Mouse (Mus musculus) thymus, postnatal 14 days (tissue): ENCODE measurements at regions not wholly inside any gene's neighbourhood (a gene's known extent, or its start where the extent isn't known, plus 50 kb on each side); places are given as distances from the start of the nearest gene placed in this dataset.

ENCODE experiments used
- DNase-seq: peaks from one replicate; pipeline ENCODE4 v3.0.0; 2021

- no peak for DNase-seq
These were observed 328.9 kb downstream of the Pax1 start for GRCm38 (mm10) chr2:147690506-147691208.

GRCm38 (mm10) chr2:147688742-147689141 lies 327.0 kb downstream of the Pax1 start:
- DNase-seq, result no peak

GRCm38 (mm10) chr2:147656667-147657066 lies 294.9 kb downstream of the Pax1 start:
- DNase-seq, result no peak

GRCm38 (mm10) chr2:147650229-147650628 lies 288.5 kb downstream of the Pax1 start:
- no peak for DNase-seq

- DNase-seq, result no peak
These were observed 286.2 kb downstream of the Pax1 start for GRCm38 (mm10) chr2:147647972-147648371.

GRCm38 (mm10) chr2:147647506-147647905 lies 285.8 kb downstream of the Pax1 start:
- DNase-seq, result no peak

GRCm38 (mm10) chr2:147637882-147638281 lies 276.2 kb downstream of the Pax1 start:
- DNase-seq, result no peak

- DNase-seq, result no peak
These were observed 271.0 kb downstream of the Pax1 start for GRCm38 (mm10) chr2:147632737-147633136.

- no peak for DNase-seq
These were observed 268.0 kb downstream of the Pax1 start for GRCm38 (mm10) chr2:147629716-147630115.

GRCm38 (mm10) chr2:147627096-147627495 lies 265.4 kb downstream of the Pax1 start:
- DNase-seq, result no peak

- DNase-seq, result no peak
These were observed 261.4 kb downstream of the Pax1 start for GRCm38 (mm10) chr2:147623116-147623515.

- DNase-seq, result no peak
These were observed 256.1 kb downstream of the Pax1 start for GRCm38 (mm10) chr2:147617849-147618248.

GRCm38 (mm10) chr2:147610343-147610742 lies 248.6 kb downstream of the Pax1 start:
- no peak for DNase-seq

GRCm38 (mm10) chr2:147601639-147602038 lies 239.9 kb downstream of the Pax1 start:
- no peak for DNase-seq

- DNase-seq, result no peak
These were observed 210.7 kb downstream of the Pax1 start for GRCm38 (mm10) chr2:147572413-147572812.

GRCm38 (mm10) chr2:147561220-147561619 lies 199.5 kb downstream of the Pax1 start:
- DNase-seq, result no peak

GRCm38 (mm10) chr2:147560426-147561155 lies 198.9 kb downstream of the Pax1 start:
- no peak for DNase-seq

- no peak for DNase-seq
These were observed 167.4 kb downstream of the Pax1 start for GRCm38 (mm10) chr2:147529161-147529560.

GRCm38 (mm10) chr2:147515436-147515835 lies 153.7 kb downstream of the Pax1 start:
- no peak for DNase-seq

GRCm38 (mm10) chr2:147514748-147515147 lies 153.0 kb downstream of the Pax1 start:
- no peak for DNase-seq

GRCm38 (mm10) chr2:147503962-147504361 lies 142.2 kb downstream of the Pax1 start:
- no peak for DNase-seq

GRCm38 (mm10) chr2:147498731-147499130 lies 137.0 kb downstream of the Pax1 start:
- no peak for DNase-seq

- no peak for DNase-seq
These were observed 94.2 kb downstream of the Pax1 start for GRCm38 (mm10) chr2:147455932-147456331.
